Mouse (Mus musculus) heart, embryonic 11.5 days (tissue): ENCODE measurements around the gene Wdr48. TPM values are rescaled to one million over a fixed set of nuclear protein-coding genes. Genes with fewer than 3 reads are reported as not detected.

Experiments
- ATAC-seq: fragments of 200-750 bp; cut with Nextera tagmentation; replicated peaks from 2 replicates; pipeline ENCODE4 v1.8.0; 2017; ENCODE audit warnings: moderate library complexity; ENCODE audit not compliant: insufficient number of reproducible peaks, low FRiP score, low TSS enrichment
- H3K27ac ChIP-seq: fragments of 300-500 bp; sonication (generic); 2 replicates; pipeline ENCODE4 v1.5.1; 2014; ENCODE audit warnings: mild to moderate bottlenecking, low read depth, low read length
- H3K27me3 ChIP-seq: fragments of 300-500 bp; sonication (generic); 2 replicates; pipeline ENCODE4 v1.6.1; 2014; ENCODE audit warnings: mild to moderate bottlenecking, low read length, mixed read lengths; ENCODE audit not compliant: control insufficient read depth, insufficient read depth
- H3K36me3 ChIP-seq: fragments of 300-500 bp; sonication (generic); 2 replicates; pipeline ENCODE4 v1.6.1; 2014; ENCODE audit warnings: mild to moderate bottlenecking, low read length, moderate library complexity, mixed read lengths; ENCODE audit not compliant: control insufficient read depth, insufficient read depth
- H3K4me1 ChIP-seq: fragments of 300-500 bp; sonication (generic); 2 replicates; pipeline ENCODE4 v1.6.1; 2014; ENCODE audit warnings: low read length; ENCODE audit not compliant: control insufficient read depth, insufficient read depth
- H3K4me2 ChIP-seq: fragments of 300-500 bp; sonication (generic); 2 replicates; pipeline ENCODE4 v1.6.1; 2014; ENCODE audit warnings: mild to moderate bottlenecking, moderate library complexity
- H3K4me3 ChIP-seq: fragments of 300-500 bp; sonication (generic); 2 replicates; pipeline ENCODE4 v1.5.1; 2014; ENCODE audit warnings: low read depth, low read length
- H3K9ac ChIP-seq: fragments of 300-500 bp; sonication (generic); 2 replicates; pipeline ENCODE4 v1.6.1; 2014; ENCODE audit warnings: mild to moderate bottlenecking, low read depth, low read length, moderate library complexity
- H3K9me3 ChIP-seq: fragments of 300-500 bp; sonication (generic); replicated peaks from 2 replicates; pipeline ENCODE4 v1.6.1; 2016; ENCODE audit warnings: low read length; ENCODE audit not compliant: control insufficient read depth
- WGBS: fragments of 180-500 bp; shearing (Covaris S2); extraction: QIAGEN DNeasy Blood & Tissue Kit; methylation state at CpG from one replicate; pipeline ENCODE4 v1.1.7; 2014; ENCODE audit not compliant: insufficient replicate concordance; 5-methylcytosine and 5-hydroxymethylcytosine counted together
- polyA plus RNA-seq: library from polyadenylated mRNA; unstranded; fragments of >200 nt; fragmentation: Nextera tagmentation; extraction: Ambion mirVana; gene quantifications from 2 replicates; pipeline ENCODE4 v1.2.1, GENCODE M21; 2014

Gene Wdr48
- polyA plus RNA-seq, 1 experiment from 2014 or later: 39.9 TPM

- H3K9ac ChIP-seq: no peak overlapping the region
- H3K4me2 ChIP-seq: no peak overlapping the region
- 66% methylated on average over 2 of the region's 2 CpGs for WGBS
- H3K27ac ChIP-seq: no peak overlapping the region
- no peaks in the 10 kb centered on the region for H3K9me3 ChIP-seq
- no peaks in the 10 kb centered on the region for H3K36me3 ChIP-seq
- no peak for ATAC-seq
- no peaks in the 10 kb centered on the region for H3K27me3 ChIP-seq
- no peaks in the 10 kb centered on the region for H3K4me1 ChIP-seq
- H3K4me3 ChIP-seq: no peak overlapping the region
These were observed 5.8 kb upstream of the Wdr48 start for GRCm38 (mm10) chr9:119888843-119889246.

- no peaks in the 10 kb centered on the region; the same call in 1 of the 2 replicates for H3K4me1 ChIP-seq
- H3K4me2 ChIP-seq: no peak overlapping the region
- H3K9ac ChIP-seq: no peak overlapping the region
- no peaks in the 10 kb centered on the region for H3K27me3 ChIP-seq
- no peak overlapping the region for H3K4me3 ChIP-seq
- H3K27ac ChIP-seq: no peak overlapping the region
- WGBS: 84% methylated on average over 9 of the region's 9 CpGs
- no peaks in the 10 kb centered on the region for H3K9me3 ChIP-seq
- H3K36me3 ChIP-seq: no peaks in the 10 kb centered on the region
- ATAC-seq: no peak
These were observed 5.2 kb upstream of the Wdr48 start for GRCm38 (mm10) chr9:119889446-119889845.

DNA sequence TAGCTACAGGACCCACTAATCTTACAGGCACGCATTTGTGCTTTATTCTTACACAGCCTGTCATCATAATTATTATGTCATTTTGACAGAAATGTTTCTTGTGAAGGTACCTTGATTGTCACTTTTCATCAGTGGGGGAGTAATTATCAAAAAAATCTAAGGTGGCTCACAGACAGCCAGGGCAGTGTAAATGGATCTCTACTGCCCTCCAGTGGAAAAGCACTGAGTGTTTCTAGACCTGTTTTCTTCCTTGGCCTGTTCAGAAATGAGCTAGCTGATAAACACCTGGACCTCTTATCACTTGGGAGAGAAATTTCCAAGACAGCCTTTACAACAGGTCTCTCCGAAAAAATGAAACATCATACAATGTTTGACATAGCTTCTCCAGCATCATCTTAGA lies 4.0 kb upstream of the Wdr48 start:
- Histone ChIP-seq H3K36me3 (no peaks in the 10 kb centered on the region), H3K9me3 (no peaks in the 10 kb centered on the region), H3K4me1 (peaks cover 4% of the 10 kb centered on the region), H3K27me3 (no peaks in the 10 kb centered on the region), H3K9ac (no peak overlapping the region), H3K27ac (no peak overlapping the region), H3K4me3 (no peak overlapping the region), H3K4me2 (no peak overlapping the region)
- no peak for ATAC-seq
- WGBS: 50% methylated on average over 2 of the region's 2 CpGs

DNA sequence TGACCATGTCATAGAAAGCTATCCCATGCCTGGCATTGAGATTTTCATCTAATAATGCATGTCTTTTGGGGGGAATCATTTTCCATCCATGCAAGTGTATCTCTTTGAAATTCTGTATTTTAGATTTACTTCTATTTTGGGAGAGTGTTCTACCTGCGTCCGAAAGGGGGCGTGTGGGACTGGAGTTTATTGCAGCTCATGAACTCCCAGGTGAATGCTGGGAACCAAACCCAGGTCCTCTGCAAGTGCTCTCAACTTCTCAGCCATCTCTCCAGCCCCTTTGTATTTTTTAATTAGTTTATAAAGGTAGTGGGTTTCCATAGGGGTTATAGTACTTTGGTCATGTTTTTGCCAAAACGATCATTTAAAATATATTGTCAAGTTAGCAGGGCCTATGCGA lies 797 bp upstream of the Wdr48 start:
- 84% methylated on average over 5 of the region's 5 CpGs for WGBS
- H3K27ac ChIP-seq: no peak overlapping the region
- peak overlapping the region; percentile 77 for H3K4me2 ChIP-seq
- H3K9ac ChIP-seq: peak overlapping the region; percentile 73; the same call in 1 of the 2 replicates
- ATAC-seq: no peak
- no peak overlapping the region; the same call in 1 of the 2 replicates for H3K4me3 ChIP-seq
- no peaks in the 10 kb centered on the region for H3K27me3 ChIP-seq
- H3K9me3 ChIP-seq: no peaks in the 10 kb centered on the region
- H3K4me1 ChIP-seq: peaks cover 9% of the 10 kb centered on the region
- no peaks in the 10 kb centered on the region for H3K36me3 ChIP-seq

- WGBS: 1% methylated on average over 57 of the region's 71 CpGs
- Histone ChIP-seq H3K9ac (peak overlapping the region; percentile 90), H3K4me2 (peak overlapping the region; percentile 93), H3K36me3 (no peaks in the 10 kb centered on the region), H3K4me1 (peaks cover 9% of the 10 kb centered on the region), H3K27me3 (no peaks in the 10 kb centered on the region), H3K4me3 (peak overlapping the region; percentile 99), H3K27ac (peak overlapping the region; percentile 71), H3K9me3 (no peaks in the 10 kb centered on the region)
- peak; percentile 83 for ATAC-seq
These were observed 503 bp downstream of the Wdr48 start for GRCm38 (mm10) chr9:119895040-119895721.

DNA sequence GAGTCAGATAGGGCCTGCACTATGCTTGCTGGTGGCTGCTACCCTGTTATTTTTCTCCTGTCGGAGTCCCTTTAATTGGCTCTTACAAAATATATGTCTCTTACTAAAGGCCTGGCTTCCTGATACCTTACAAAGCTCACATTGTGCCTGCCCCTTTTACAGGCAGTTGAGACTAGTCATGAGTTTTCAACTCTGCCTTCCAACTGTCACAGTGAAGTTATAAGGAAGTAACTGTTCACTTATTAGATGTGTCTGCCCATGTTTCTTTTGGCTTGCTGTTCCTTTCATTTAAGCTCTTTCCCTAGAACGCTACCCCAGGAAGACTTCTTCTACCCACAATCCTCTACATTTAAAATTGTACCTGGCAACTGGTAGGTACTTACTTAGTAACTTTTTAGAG lies 4.8 kb downstream of the Wdr48 start:
- no peak overlapping the region for H3K27ac ChIP-seq
- 88% methylated on average over 2 of the region's 2 CpGs for WGBS
- no peaks in the 10 kb centered on the region for H3K36me3 ChIP-seq
- H3K4me2 ChIP-seq: no peak overlapping the region
- no peak overlapping the region for H3K4me3 ChIP-seq
- H3K4me1 ChIP-seq: peaks cover 9% of the 10 kb centered on the region
- ATAC-seq: no peak
- H3K9me3 ChIP-seq: no peaks in the 10 kb centered on the region
- H3K27me3 ChIP-seq: no peaks in the 10 kb centered on the region
- H3K9ac ChIP-seq: no peak overlapping the region

- H3K9ac ChIP-seq: no peak overlapping the region
- H3K4me1 ChIP-seq: no peaks in the 10 kb centered on the region
- H3K9me3 ChIP-seq: no peaks in the 10 kb centered on the region
- H3K27me3 ChIP-seq: no peaks in the 10 kb centered on the region
- peaks cover 11% of the 10 kb centered on the region for H3K36me3 ChIP-seq
- H3K27ac ChIP-seq: no peak overlapping the region
- 79% methylated on average over 12 of the region's 12 CpGs for WGBS
- no peak overlapping the region for H3K4me2 ChIP-seq
- H3K4me3 ChIP-seq: no peak overlapping the region
- no peak for ATAC-seq
These were observed 7.9 kb downstream of the Wdr48 start for GRCm38 (mm10) chr9:119902410-119903151.

DNA sequence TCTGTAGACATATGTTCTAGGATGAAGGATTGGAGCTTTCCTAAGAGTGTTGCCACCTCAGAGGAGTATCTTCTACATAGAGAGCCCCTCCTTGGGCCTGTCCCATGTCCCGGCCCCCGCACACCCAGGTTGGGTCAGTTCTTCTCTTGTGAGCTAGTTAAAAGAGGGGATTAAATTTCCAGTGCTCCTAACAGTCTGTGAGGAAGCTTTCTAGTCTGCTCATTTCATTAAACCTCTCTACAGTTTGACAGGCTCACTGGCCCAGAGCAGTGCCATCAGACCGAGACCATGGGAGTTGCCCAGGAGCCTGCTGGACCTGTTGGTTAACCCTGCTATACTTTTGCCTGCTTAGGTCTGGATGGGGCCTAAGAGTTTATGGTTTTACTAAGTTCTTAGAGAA lies 14.0 kb downstream of the Wdr48 start:
- Histone ChIP-seq H3K4me1 (no peaks in the 10 kb centered on the region), H3K9ac (no peak overlapping the region), H3K9me3 (no peaks in the 10 kb centered on the region), H3K4me3 (no peak overlapping the region), H3K36me3 (peaks cover 43% of the 10 kb centered on the region), H3K4me2 (no peak overlapping the region), H3K27me3 (no peaks in the 10 kb centered on the region), H3K27ac (no peak overlapping the region)
- ATAC-seq: no peak
- WGBS: 95% methylated on average over 3 of the region's 3 CpGs
